Mouse (Mus musculus): ENCODE measurements around the gene Hdac11.
"Not testable (repeated sequence)": the region's sequence is repeated elsewhere in the genome, so short reads cannot be mapped to it uniquely, and the experiment has no call there.

Hdac11 gene

GRCm38 (mm10) chr6:91202571-91202970 is 46.1 kb downstream of the Hdac11 start:
- in situ Hi-C loops (cut with MboI): no loop called here

DNA sequence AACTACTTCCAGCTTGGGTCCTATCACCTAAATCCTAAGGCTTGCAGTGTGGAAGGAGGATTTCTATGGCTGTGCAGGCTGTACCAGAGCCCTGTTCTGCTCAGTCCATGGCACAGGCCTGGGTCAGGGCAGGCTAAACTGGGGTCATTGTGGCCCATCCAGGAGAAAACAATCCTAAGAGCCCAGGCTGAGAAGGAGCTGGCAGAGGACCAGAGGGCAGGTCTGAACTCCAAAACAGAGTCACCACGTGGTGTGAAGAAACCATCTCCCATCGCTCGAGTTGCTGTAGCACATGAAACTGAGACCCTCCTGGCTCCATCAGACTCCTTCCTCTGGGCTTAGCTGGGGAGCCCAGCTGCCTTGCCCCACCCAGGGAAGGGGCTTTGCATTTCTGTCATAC is 48.9 kb downstream of the Hdac11 start:
- in situ Hi-C loops (cut with MboI): no loop called here

GRCm38 (mm10) chr6:91205791-91206190 is 49.3 kb downstream of the Hdac11 start:
- in situ Hi-C loops (cut with MboI): no loop called here

DNA sequence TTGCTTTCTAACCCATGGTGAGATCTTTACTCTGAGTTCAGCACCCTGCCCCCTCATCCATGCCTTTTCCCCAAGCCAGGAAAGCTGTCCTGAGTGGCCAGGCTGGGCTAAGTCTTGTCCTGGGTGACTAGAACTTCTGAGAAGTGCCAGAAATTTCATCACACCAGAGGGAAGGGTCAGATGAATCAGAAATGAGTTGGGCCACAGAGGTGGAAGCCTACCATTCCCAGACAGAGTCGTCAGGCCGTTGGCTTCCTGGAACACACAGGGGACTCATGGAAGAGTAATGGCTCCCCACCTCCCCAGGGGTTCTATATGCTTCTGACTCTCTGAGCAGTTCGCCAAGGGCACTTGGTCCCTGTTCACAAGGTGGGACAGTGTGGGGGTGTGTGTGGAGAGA is 51.0 kb downstream of the Hdac11 start:
- in situ Hi-C loops (cut with MboI): no loop called here

DNA sequence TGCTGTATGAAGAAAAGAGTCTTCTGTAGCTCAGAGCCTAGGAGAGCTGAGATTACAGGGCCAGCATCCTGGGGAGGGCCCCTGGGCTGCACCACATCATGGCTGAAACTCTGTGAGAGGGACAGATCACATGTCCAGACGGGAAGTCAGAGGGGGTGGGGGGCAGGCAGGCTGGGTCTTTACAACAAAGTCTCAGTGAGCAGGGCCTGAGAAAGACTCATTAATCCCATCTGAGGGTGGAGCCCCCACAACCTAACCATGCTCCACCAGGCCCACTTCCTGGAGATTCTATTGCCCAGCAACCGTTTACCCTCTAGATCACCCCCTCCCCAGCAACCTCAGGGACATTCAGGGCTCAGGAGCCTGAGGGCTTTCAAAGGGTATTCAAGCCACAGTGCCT is 53.3 kb downstream of the Hdac11 start:
- in situ Hi-C loops (cut with MboI): no loop called here

GRCm38 (mm10) chr6:91210852-91211251 is 54.4 kb downstream of the Hdac11 start:
- in situ Hi-C loops (cut with MboI): no loop called here

DNA sequence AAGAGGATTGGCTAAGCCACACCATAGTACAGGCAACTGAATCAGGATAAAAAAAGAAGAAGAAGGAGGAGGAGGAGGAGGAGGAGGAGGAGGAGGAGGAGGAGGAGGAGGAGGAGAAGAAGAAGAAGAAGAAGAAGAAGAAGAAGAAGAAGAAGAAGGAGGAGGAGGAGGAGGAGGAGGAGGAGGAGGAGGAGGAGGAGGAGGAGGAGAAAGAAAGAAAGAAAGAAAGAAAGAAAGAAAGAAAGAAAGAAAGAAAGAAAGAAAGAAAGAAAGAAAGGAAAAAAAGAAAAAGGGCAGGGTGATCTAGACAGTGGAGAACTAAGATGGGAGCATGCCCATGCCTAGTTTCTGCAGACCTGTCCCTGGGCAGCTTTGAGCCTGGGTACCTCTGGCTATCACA is 55.7 kb downstream of the Hdac11 start, which contains the start of gene Fbln2:
Gene Fbln2 (plus strand): TSS at position 301 of the 400 bp plus-strand sequence.
- in situ Hi-C loops (cut with MboI): not testable (repeated sequence)

DNA sequence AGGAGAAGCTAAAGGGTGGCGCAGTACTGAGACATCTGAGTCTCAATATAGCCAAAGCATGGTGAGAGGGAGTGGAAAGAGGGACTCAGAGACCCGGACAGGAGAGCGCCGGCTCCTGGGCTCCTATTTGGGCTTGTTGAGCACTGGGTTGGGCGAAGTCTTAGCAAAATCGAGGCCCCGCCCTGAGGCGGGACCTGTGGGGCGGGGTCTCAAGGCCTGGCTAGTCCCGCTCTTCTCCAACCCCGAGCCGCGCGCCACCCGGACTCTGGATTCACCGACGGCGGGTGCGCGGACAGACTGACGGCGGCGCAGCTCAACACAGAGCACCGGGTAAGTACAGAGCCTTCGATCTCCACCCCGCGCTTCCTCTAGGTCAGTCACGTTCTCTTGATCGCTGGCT is 56.1 kb downstream of the Hdac11 start:
- in situ Hi-C loops (cut with MboI): no loop called here

DNA sequence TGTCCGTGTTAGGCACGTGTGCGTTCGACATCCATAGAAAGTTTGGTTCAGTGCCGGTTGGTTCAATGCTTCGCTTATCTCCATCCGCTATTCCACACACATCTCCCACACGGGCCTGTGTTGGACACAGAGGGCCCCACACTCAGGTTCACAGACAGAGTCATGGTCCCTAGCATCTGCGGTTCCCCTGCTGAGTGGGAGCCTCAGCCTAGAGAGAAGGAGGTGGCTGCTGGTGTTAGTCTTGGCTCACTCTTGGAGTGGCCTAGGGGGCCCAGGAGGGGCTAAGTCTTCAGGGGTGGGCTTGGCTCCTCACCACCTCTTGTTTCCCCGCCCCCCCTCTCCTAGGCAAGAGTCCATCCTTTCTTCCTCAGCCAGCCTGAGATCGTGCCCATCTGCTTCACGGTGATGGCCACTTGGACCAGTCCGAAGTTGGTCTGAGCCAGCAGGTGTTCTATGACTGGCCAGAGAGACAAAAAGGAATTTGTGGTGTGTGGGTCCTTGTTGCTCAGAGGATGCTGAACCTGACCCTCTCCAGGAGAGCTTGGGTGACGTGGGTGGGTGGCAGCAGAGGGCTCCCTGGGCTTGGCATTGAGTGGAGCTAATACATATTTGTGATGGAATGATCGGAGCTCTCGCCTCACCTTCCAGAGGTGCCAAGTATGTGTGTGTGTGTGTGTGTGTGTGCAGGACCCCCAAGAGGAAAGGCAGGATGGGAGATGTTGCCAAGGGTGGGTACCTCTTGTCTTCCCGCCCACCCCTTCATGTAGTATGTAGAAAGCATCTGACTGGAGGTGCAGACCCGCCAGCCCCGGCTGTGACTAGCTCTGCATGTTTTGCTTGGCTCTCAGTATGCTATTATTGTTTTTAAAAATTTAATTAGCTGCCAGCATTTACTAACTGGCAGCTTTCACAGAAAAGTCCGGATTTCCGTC is 57.1 kb downstream of the Hdac11 start:
- in situ Hi-C loops (cut with MboI): no loop called here

GRCm38 (mm10) chr6:91215454-91215853 is 59.0 kb downstream of the Hdac11 start:
- in situ Hi-C loops (cut with MboI): no loop called here

- in situ Hi-C loops (cut with MboI): no loop called here
Measured at GRCm38 (mm10) chr6:91218445-91218844, 62.0 kb downstream of the Hdac11 start.

GRCm38 (mm10) chr6:91218871-91219270 is 62.4 kb downstream of the Hdac11 start:
- in situ Hi-C loops (cut with MboI): no loop called here

GRCm38 (mm10) chr6:91220062-91220461 is 63.6 kb downstream of the Hdac11 start:
- in situ Hi-C loops (cut with MboI): no loop called here

- in situ Hi-C loops (cut with MboI): no loop called here
Measured at GRCm38 (mm10) chr6:91221094-91221493, 64.6 kb downstream of the Hdac11 start.

- in situ Hi-C loops (cut with MboI): no loop called here
Measured at GRCm38 (mm10) chr6:91222694-91223346, 66.4 kb downstream of the Hdac11 start.
